Mouse (Mus musculus): ENCODE measurements around the gene Ace. TPM values are rescaled to one million over a fixed set of nuclear protein-coding genes. Genes with fewer than 3 reads are reported as not detected.

Ace gene
- polyA plus RNA-seq, 1 experiment from 2014 or later: 1.4 TPM

- peaks cover 13% of the 10 kb centered on the region for H3K4me1 ChIP-seq (replicated peaks; ENCODE audit: control insufficient read depth, insufficient read depth, low read length)
- H3K36me3 ChIP-seq (ENCODE audit: control insufficient read depth, insufficient read depth, low read length): 0 out of 2 replicates have a peak, but pooled peaks cover 6% of the 10 kb centered on the region
- H3K9ac ChIP-seq (ENCODE audit: low read length): no peak overlapping the region
- ATAC-seq (replicated peaks; ENCODE audit: low FRiP score, low TSS enrichment, low read depth) (no peak), DNase-seq (ENCODE audit: low spot score) (no peak)
- no peak overlapping the region for H3K27ac ChIP-seq (ENCODE audit: low read depth)
- H3K4me3 ChIP-seq (ENCODE audit: low read depth, low read length): no peak overlapping the region
- 87% methylated on average over 9 of the region's 9 CpGs for WGBS
- H3K27me3 ChIP-seq (replicated peaks; ENCODE audit: control insufficient read depth, insufficient read depth, low read length): no peaks in the 10 kb centered on the region
- no peaks in the 10 kb centered on the region for H3K9me3 ChIP-seq (ENCODE audit: control insufficient read depth, low read length)
- no peak overlapping the region for H3K4me2 ChIP-seq (ENCODE audit: low read length)
Measured at GRCm38 (mm10) chr11:106034986-106035385, 67.2 kb downstream of the Ace start.

GRCm38 (mm10) chr11:106036548-106037417 is 69.0 kb downstream of the Ace start, which contains the start of gene Dcaf7:
Dcaf7 (plus strand) TSS chr11:106036872.
- peak within 1 kb of the TSS; percentile 61 for H3K4me3 ChIP-seq (ENCODE audit: low read depth, low read length)

GRCm38 (mm10) chr11:106037418-106037751 is 69.6 kb downstream of the Ace start:
- H3K4me1 ChIP-seq (replicated peaks; ENCODE audit: control insufficient read depth, insufficient read depth, low read length): peaks cover 13% of the 10 kb centered on the region
- peak overlapping the region; percentile 87 for H3K4me2 ChIP-seq (ENCODE audit: low read length)
- no peaks in the 10 kb centered on the region for H3K9me3 ChIP-seq (ENCODE audit: control insufficient read depth, low read length)
- peak overlapping the region; percentile 61 for H3K4me3 ChIP-seq (ENCODE audit: low read depth, low read length)
- H3K27ac ChIP-seq (ENCODE audit: low read depth): peak overlapping the region; percentile 79
- H3K36me3 ChIP-seq (ENCODE audit: control insufficient read depth, insufficient read depth, low read length): 0 out of 2 replicates have a peak, but pooled peaks cover 6% of the 10 kb centered on the region
- 0% methylated on average over 13 of the region's 13 CpGs for WGBS
- DNase-seq (ENCODE audit: low spot score): no peak
- H3K27me3 ChIP-seq (replicated peaks; ENCODE audit: control insufficient read depth, insufficient read depth, low read length): no peaks in the 10 kb centered on the region
- no peak for ATAC-seq (replicated peaks; ENCODE audit: low FRiP score, low TSS enrichment, low read depth)
- peak overlapping the region; percentile 77 for H3K9ac ChIP-seq (ENCODE audit: low read length)

More at GRCm38 (mm10) chr11:106036548-106037417, 69.0 kb downstream of the Ace start, which contains the start of gene Dcaf7:
- peak; percentile 98 for ATAC-seq (replicated peaks; ENCODE audit: low FRiP score, low TSS enrichment, low read depth)
- Histone ChIP-seq H3K27ac (ENCODE audit: low read depth) (peak within 1 kb of the TSS; percentile 79), H3K4me1 (replicated peaks; ENCODE audit: control insufficient read depth, insufficient read depth, low read length) (peaks cover 13% of the 10 kb centered on the region), H3K36me3 (ENCODE audit: control insufficient read depth, insufficient read depth, low read length) (0 out of 2 replicates have a peak, but pooled peaks cover 6% of the 10 kb centered on the region), H3K27me3 (replicated peaks; ENCODE audit: control insufficient read depth, insufficient read depth, low read length) (no peaks in the 10 kb centered on the region), H3K9me3 (ENCODE audit: control insufficient read depth, low read length) (no peaks in the 10 kb centered on the region), H3K4me2 (ENCODE audit: low read length) (peak within 1 kb of the TSS; percentile 87), H3K9ac (ENCODE audit: low read length) (peak within 1 kb of the TSS; percentile 77)
- under 1% methylated on average over 65 of the region's 66 CpGs for WGBS
- peak; percentile 100 for DNase-seq (ENCODE audit: low spot score)

Other genes starting within 250 kb of the Ace start
- gene Cyb561, start 14.6 kb upstream of the Ace start, polyA plus RNA-seq (2014; fragmentation: Nextera tagmentation; extraction: Ambion mirVana): 38.1 TPM in 2 replicates
- gene Ace3, start 26.7 kb downstream of the Ace start, polyA plus RNA-seq (2014; fragmentation: Nextera tagmentation; extraction: Ambion mirVana): not detected in 2 replicates
- 0.99 and 1.3 TPM in 2 replicates for gene Kcnh6, start 40.2 kb downstream of the Ace start, polyA plus RNA-seq (2014; fragmentation: Nextera tagmentation; extraction: Ambion mirVana)
- 62.2 and 68.6 TPM in 2 replicates for gene Dcaf7, start 68.9 kb downstream of the Ace start, polyA plus RNA-seq (2014; fragmentation: Nextera tagmentation; extraction: Ambion mirVana)
- gene Taco1, start 98.1 kb downstream of the Ace start, polyA plus RNA-seq (2014; fragmentation: Nextera tagmentation; extraction: Ambion mirVana): 8.8 and 10.3 TPM in 2 replicates
- 22.3 and 23.0 TPM in 2 replicates for gene Map3k3, start 116.7 kb downstream of the Ace start, polyA plus RNA-seq (2014; fragmentation: Nextera tagmentation; extraction: Ambion mirVana)
- not detected in 2 replicates for gene Gm10840, start 192.9 kb downstream of the Ace start, polyA plus RNA-seq (2014; fragmentation: Nextera tagmentation; extraction: Ambion mirVana)
- 129 and 153 TPM in 2 replicates for gene Limd2, start 192.9 kb downstream of the Ace start, polyA plus RNA-seq (2014; fragmentation: Nextera tagmentation; extraction: Ambion mirVana)
- gene Strada, start 234.2 kb downstream of the Ace start, polyA plus RNA-seq (2014; fragmentation: Nextera tagmentation; extraction: Ambion mirVana): 20.6 and 25.1 TPM in 2 replicates
- 64.4 and 76.1 TPM in 2 replicates for gene Ccdc47, start 248.4 kb downstream of the Ace start, polyA plus RNA-seq (2014; fragmentation: Nextera tagmentation; extraction: Ambion mirVana)
- gene Ddx42, start 249.0 kb downstream of the Ace start, polyA plus RNA-seq (2014; fragmentation: Nextera tagmentation; extraction: Ambion mirVana): 66.5 and 80.8 TPM in 2 replicates